Mouse (Mus musculus) heart, embryonic 11.5 days (tissue): ENCODE data around the gene Rpl23a. TPM values are rescaled to one million over a fixed set of nuclear protein-coding genes. Genes with fewer than 3 reads are reported as not detected.

Source experiments
- ATAC-seq: fragments of 200-750 bp; cut with Nextera tagmentation; replicated peaks from 2 replicates; pipeline ENCODE4 v1.8.0; 2017; ENCODE audit warnings: moderate library complexity; ENCODE audit not compliant: insufficient number of reproducible peaks, low FRiP score, low TSS enrichment
- H3K27ac ChIP-seq: fragments of 300-500 bp; sonication (generic); 2 replicates; pipeline ENCODE4 v1.5.1; 2014; ENCODE audit warnings: mild to moderate bottlenecking, low read depth, low read length
- H3K27me3 ChIP-seq: fragments of 300-500 bp; sonication (generic); 2 replicates; pipeline ENCODE4 v1.6.1; 2014; ENCODE audit warnings: mild to moderate bottlenecking, low read length, mixed read lengths; ENCODE audit not compliant: control insufficient read depth, insufficient read depth
- H3K36me3 ChIP-seq: fragments of 300-500 bp; sonication (generic); 2 replicates; pipeline ENCODE4 v1.6.1; 2014; ENCODE audit warnings: mild to moderate bottlenecking, low read length, moderate library complexity, mixed read lengths; ENCODE audit not compliant: control insufficient read depth, insufficient read depth
- H3K4me1 ChIP-seq: fragments of 300-500 bp; sonication (generic); 2 replicates; pipeline ENCODE4 v1.6.1; 2014; ENCODE audit warnings: low read length; ENCODE audit not compliant: control insufficient read depth, insufficient read depth
- H3K4me2 ChIP-seq: fragments of 300-500 bp; sonication (generic); 2 replicates; pipeline ENCODE4 v1.6.1; 2014; ENCODE audit warnings: mild to moderate bottlenecking, moderate library complexity
- H3K4me3 ChIP-seq: fragments of 300-500 bp; sonication (generic); 2 replicates; pipeline ENCODE4 v1.5.1; 2014; ENCODE audit warnings: low read depth, low read length
- H3K9ac ChIP-seq: fragments of 300-500 bp; sonication (generic); 2 replicates; pipeline ENCODE4 v1.6.1; 2014; ENCODE audit warnings: mild to moderate bottlenecking, low read depth, low read length, moderate library complexity
- H3K9me3 ChIP-seq: fragments of 300-500 bp; sonication (generic); replicated peaks from 2 replicates; pipeline ENCODE4 v1.6.1; 2016; ENCODE audit warnings: low read length; ENCODE audit not compliant: control insufficient read depth
- WGBS: fragments of 180-500 bp; shearing (Covaris S2); extraction: QIAGEN DNeasy Blood & Tissue Kit; methylation state at CpG from one replicate; pipeline ENCODE4 v1.1.7; 2014; ENCODE audit not compliant: insufficient replicate concordance; 5-methylcytosine and 5-hydroxymethylcytosine counted together
- polyA plus RNA-seq: library from polyadenylated mRNA; unstranded; fragments of >200 nt; fragmentation: Nextera tagmentation; extraction: Ambion mirVana; gene quantifications from 2 replicates; pipeline ENCODE4 v1.2.1, GENCODE M21; 2014

Gene Rpl23a
- polyA plus RNA-seq, 1 experiment from 2014 or later: 1,178 TPM

- no peaks in the 10 kb centered on the region for H3K27me3 ChIP-seq
- H3K4me2 ChIP-seq: no peak overlapping the region
- H3K4me1 ChIP-seq: no peaks in the 10 kb centered on the region
- no peak overlapping the region for H3K4me3 ChIP-seq
- 19% methylated on average over 1 of the region's 1 CpGs for WGBS
- peaks cover 30% of the 10 kb centered on the region for H3K36me3 ChIP-seq
- no peak overlapping the region for H3K27ac ChIP-seq
- no peaks in the 10 kb centered on the region for H3K9me3 ChIP-seq
- no peak for ATAC-seq
- H3K9ac ChIP-seq: no peak overlapping the region
Measured at GRCm38 (mm10) chr11:78151161-78151560, 32.2 kb downstream of the Rpl23a start.

- ATAC-seq: no peak
- Histone ChIP-seq H3K27me3 (no peaks in the 10 kb centered on the region), H3K36me3 (peaks cover 41% of the 10 kb centered on the region), H3K4me1 (no peaks in the 10 kb centered on the region), H3K27ac (no peak overlapping the region), H3K9me3 (no peaks in the 10 kb centered on the region), H3K9ac (no peak overlapping the region), H3K4me2 (no peak overlapping the region), H3K4me3 (no peak overlapping the region)
- 91% methylated on average over 6 of the region's 6 CpGs for WGBS
Measured at GRCm38 (mm10) chr11:78146707-78147543, 36.5 kb downstream of the Rpl23a start.

DNA sequence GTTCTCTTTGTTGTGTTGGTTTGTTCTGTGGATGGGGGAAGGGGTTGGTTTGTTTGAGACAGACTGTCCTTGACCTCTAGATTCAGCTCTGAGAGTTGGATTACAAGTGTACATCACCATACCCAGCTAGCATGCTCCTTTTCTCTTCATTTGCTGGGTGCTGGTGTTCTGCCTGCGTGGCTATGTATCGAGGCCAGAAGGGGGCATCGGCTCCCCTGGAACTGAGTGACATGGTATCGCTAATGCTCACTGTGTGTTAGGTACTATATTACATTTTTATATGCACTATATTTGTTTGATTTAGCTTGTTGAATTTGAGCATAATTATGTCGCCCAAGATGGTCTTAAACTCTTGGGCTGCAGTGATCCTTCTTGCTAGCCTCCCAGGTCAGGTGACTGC is 37.2 kb downstream of the Rpl23a start:
- ATAC-seq: no peak
- H3K36me3 ChIP-seq: peaks cover 41% of the 10 kb centered on the region
- H3K4me2 ChIP-seq: no peak overlapping the region
- H3K9ac ChIP-seq: no peak overlapping the region
- no peaks in the 10 kb centered on the region for H3K9me3 ChIP-seq
- H3K27me3 ChIP-seq: no peaks in the 10 kb centered on the region
- 85% methylated on average over 5 of the region's 5 CpGs for WGBS
- H3K4me1 ChIP-seq: 0 out of 2 replicates have a peak, but pooled peaks cover 4% of the 10 kb centered on the region
- no peak overlapping the region for H3K4me3 ChIP-seq
- H3K27ac ChIP-seq: no peak overlapping the region

GRCm38 (mm10) chr11:78143520-78143919 is 39.9 kb downstream of the Rpl23a start:
- Histone ChIP-seq H3K9ac (no peak overlapping the region), H3K27ac (no peak overlapping the region), H3K4me1 (peaks cover 14% of the 10 kb centered on the region; the same call in 1 of the 2 replicates), H3K36me3 (peaks cover 24% of the 10 kb centered on the region), H3K4me2 (no peak overlapping the region), H3K4me3 (no peak overlapping the region), H3K9me3 (no peaks in the 10 kb centered on the region), H3K27me3 (no peaks in the 10 kb centered on the region)
- ATAC-seq: no peak
- WGBS: 80% methylated on average over 2 of the region's 2 CpGs

- Histone ChIP-seq H3K4me3 (no peak overlapping the region), H3K27ac (0 out of 2 replicates have a peak overlapping the region, but pooled peaks have one; percentile 37), H3K36me3 (peaks cover 18% of the 10 kb centered on the region; the same call in 1 of the 2 replicates), H3K9ac (no peak overlapping the region), H3K27me3 (no peaks in the 10 kb centered on the region), H3K9me3 (no peaks in the 10 kb centered on the region), H3K4me1 (peaks cover 25% of the 10 kb centered on the region), H3K4me2 (no peak overlapping the region; the same call in 1 of the 2 replicates)
- WGBS: 43% methylated on average over 5 of the region's 5 CpGs
- ATAC-seq: no peak
Measured at GRCm38 (mm10) chr11:78140665-78141064, 42.7 kb downstream of the Rpl23a start.

DNA sequence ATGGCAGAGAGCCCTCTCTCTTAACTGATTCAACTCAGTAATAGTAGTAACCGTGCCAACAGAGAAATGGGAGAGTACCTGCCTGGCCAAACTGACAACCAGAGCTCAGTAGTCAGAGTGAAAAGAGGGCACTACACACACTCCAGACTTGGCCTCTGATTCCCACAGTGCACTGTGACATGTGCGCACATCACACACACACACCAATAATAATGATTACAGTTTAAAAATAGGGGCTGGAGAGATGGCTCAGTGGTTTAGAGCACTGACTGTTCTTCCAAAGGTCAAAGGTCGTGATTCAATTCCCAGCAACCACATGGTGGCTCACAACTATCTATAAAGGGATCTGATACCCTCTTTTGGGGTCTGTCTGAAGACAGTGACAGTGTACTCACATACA is 45.4 kb downstream of the Rpl23a start:
- Histone ChIP-seq H3K4me2 (no peak overlapping the region), H3K4me3 (no peak overlapping the region), H3K9me3 (no peaks in the 10 kb centered on the region), H3K27me3 (no peaks in the 10 kb centered on the region), H3K4me1 (peaks cover 30% of the 10 kb centered on the region), H3K9ac (no peak overlapping the region), H3K27ac (0 out of 2 replicates have a peak overlapping the region, but pooled peaks have one; percentile 24), H3K36me3 (0 out of 2 replicates have a peak, but pooled peaks cover 2% of the 10 kb centered on the region)
- WGBS: 85% methylated on average over 3 of the region's 3 CpGs
- no peak for ATAC-seq

GRCm38 (mm10) chr11:78137584-78137983 is 45.8 kb downstream of the Rpl23a start:
- Histone ChIP-seq H3K36me3 (no peaks in the 10 kb centered on the region), H3K9me3 (no peaks in the 10 kb centered on the region), H3K27me3 (no peaks in the 10 kb centered on the region), H3K4me1 (peaks cover 30% of the 10 kb centered on the region), H3K27ac (0 out of 2 replicates have a peak overlapping the region, but pooled peaks have one; percentile 24), H3K4me2 (no peak overlapping the region), H3K4me3 (no peak overlapping the region), H3K9ac (no peak overlapping the region)
- WGBS: 66% methylated on average over 4 of the region's 4 CpGs
- no peak for ATAC-seq

- Histone ChIP-seq H3K4me3 (no peak overlapping the region), H3K27me3 (no peaks in the 10 kb centered on the region), H3K9me3 (no peaks in the 10 kb centered on the region), H3K4me2 (no peak overlapping the region), H3K4me1 (peaks cover 25% of the 10 kb centered on the region), H3K9ac (no peak overlapping the region), H3K36me3 (no peaks in the 10 kb centered on the region), H3K27ac (no peak overlapping the region)
- WGBS: 79% methylated on average over 1 of the region's 1 CpGs
- no peak for ATAC-seq
Measured at GRCm38 (mm10) chr11:78136132-78136531, 47.3 kb downstream of the Rpl23a start.
